Mouse (Mus musculus): ENCODE data around the gene Nipa1. TPM values are rescaled to one million over a fixed set of nuclear protein-coding genes. Genes with fewer than 3 reads are reported as not detected.

Nipa1 gene
- polyA plus RNA-seq, 3 experiments from 2014 or later, result 0.22 to 0.36 TPM; not detected in 1

DNA sequence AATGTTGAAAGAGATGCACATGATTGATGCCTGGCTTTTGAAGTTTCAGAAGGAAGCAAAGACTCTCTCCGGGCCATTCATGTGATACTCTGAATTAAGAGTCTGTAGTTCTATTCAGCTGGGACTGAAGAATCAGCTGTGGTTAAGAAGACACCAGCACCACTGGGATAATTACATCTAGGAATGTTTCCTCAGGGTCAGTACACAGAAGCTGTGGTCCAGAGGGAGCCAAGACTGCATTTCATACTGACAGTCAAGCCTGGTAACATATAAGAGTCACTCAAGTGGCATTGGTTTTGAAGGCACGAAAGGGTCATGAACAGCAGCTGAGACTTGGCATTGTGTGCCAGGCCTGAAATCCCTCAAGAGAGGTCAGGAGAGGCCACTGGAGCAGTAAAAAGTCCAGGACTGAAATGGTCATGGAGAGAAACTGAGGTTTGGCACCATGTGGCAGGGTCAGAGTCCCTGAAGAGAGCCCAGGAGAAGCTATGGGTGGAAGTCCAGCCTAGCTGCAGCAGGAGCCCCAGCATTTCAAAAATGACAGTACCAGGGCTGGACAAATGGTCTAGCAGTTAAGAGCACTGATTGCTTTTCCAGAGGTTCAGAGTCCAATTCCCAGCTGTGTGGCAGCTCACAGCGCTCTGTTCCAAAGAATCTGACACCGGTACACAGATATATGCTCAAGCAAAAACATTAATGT, 9.3 kb downstream of the Nipa1 start:
- ATAC-seq, result no peak

DNA sequence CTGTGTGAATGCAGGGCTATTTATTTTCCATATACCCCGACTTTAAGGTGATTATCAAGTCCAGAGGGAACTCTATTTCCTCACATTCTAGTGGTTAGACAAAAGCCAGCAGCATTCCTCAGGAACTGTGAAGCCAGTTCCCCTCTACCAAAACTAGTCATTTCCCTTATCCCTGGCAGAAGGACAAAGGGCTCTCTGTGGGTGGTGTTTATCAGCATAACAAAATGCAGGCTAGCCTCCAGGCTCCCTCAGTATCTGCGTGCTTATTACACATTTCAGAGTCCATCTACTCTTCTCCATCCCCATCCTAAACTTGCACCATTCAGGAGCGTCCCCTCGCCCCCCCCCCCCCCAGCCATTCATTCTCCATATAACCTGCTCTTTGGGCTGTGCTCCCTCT, 20.8 kb downstream of the Nipa1 start:
- ATAC-seq, result no peak

DNA sequence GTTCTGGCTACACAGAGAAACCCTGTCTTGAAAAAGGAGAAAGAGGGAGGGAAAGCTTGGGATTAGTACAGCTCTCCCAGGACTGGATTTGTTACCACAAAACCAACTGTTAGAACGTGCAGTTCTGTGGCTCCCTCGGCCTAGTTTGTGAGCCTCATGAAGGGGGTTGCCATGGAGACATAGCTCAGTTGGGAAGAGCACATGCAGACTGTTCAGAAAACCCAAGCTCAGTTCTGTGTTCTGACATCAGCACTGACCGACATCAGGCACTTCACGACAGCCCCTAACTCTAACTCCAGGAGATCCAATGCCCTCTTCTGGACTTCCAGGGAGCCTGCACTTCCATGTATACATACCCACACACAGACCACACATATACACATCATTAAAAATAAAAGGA, 24.7 kb downstream of the Nipa1 start:
- ATAC-seq, result no peak

DNA sequence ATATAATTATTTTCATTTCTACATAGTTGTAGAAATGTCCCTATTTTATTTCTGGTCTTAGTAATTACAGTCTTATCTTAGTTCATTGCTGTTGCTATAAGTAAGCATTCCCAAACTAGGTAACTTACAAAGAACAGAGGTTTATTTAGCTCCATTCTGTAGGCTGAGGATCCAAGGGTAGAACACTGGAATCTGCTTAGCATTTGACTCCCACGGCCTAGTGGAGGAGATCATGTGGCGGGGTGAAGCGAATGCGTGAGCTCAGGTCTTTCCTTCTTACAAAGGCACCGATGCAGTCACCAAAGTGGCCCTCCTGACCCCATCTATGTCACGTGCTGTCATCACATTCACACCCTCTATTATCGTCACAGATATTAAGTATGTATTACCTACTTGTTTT, 27.9 kb downstream of the Nipa1 start:
- no peak for ATAC-seq

DNA sequence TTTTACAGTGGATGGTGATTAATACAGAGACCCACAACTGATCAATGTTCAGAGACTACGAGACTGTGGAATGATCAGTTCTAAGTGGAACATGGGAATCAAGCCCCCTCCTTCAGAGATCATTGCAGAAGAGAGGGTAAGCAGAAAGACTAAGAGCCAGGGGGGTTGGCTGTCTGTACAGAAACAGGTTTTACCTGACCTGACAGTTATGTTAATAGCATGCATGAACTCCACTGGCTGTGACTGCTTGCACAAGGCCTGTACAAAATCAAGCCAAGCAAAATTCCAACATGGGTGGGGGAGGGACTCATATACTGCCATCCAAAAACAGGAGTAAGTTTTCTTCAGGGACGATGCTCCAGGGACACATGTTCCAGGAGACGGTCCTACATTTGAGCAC, 28.6 kb downstream of the Nipa1 start:
- ATAC-seq, result no peak

DNA sequence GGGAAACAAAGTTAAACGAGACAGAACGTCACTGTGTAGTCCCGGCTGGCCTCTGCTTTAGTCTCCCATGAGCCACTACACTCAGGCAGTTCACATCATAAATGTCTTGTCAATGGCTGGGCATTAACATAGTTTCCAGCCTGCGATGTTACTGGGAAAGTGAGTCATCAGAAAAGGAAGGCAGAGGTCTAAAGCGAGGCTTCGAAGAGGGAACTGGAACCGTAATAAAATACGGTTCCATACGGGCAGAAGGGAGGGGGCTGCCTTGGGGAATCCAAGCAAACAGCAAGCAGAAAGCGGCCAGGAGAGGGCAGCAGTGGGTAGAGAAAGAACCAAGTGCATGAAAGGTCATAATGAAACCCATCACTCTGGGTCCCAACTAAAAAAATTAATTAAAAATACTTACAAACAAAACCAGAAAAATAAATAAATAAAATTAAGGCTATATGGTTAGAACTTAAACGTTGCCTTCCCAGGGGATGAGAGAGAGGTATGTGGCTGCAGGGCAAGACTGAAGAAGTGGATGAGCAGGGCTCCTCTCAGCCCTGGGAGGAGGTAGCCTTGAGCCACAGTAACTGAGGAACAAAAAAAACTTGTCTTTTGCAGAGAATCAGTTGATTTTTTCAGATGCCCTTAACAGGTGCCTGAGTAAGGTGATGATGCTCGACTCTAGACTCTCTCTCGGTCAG, 33.1 kb downstream of the Nipa1 start:
- ATAC-seq, result peak; percentile 91

DNA sequence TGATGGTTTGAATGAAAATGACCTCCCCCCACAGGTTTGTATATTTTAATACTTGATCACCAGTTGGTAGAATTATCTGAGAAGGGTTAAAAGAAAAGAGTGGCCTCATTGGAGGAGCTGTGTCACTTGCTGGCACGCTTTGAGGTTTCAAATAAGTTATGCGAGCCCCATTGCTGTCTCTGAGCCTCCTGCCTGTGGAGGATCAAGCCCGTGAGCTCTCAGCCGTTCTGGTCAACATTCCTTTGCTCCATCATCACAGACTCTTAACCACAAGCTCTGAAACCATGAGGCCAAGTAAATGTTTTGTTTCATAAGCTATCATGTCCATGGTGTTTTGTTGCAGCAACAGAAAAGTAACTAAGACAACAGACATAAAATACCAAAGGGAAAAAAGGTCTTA, 35.0 kb downstream of the Nipa1 start:
- ATAC-seq, result no peak

DNA sequence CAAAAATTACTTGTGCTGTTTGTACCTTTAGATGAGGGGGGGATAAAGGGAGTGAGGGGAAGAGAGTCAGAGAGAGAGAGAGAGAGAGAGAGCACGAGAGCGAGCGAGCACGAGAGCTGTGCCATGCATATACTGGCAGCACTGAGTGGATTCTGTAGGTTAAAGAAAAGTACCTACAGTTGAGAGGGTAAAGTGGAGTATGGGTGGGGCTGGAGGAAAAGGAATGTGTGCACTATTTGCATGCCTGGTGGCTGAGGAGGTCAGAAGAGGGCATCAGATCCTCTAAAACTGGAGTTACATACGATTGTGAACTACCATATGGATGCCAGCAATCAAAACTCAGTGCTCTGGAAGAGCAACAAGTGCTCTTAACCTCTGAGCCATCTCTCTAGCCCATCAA, 36.6 kb downstream of the Nipa1 start:
- ATAC-seq, result no peak

DNA sequence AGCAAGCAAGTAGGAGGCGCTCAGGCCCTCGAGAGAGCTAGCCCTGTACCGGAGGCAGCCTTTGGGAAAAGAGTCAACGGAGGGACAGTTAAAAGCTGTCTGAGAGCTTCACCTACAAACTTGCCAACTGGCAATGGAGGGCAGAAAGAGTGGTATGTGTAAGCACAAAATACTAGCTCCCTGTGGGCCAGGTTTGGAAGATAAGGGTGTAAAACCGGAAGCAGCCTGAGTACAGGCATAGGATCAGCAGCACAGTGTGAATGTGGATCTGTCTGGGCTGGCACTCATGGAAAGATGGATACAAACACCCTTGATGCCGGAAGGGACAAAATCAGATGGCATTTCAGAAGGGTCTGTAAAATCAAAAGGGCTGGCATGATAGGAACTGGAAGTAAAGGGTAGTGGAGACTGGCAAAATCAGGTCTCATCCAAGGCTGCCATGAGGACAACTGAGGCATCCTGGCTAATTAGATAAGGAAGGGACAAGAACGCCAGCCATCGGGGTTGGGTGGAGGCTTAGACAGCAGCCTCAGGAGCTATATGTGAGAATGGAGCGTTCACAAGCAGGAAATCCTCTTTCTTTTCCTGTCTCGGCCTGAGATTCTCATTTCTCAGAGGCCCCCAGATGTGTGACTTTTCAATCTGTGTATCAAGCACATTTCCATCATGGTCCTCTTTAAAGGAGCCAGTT, 37.6 kb downstream of the Nipa1 start:
- no peak for ATAC-seq

DNA sequence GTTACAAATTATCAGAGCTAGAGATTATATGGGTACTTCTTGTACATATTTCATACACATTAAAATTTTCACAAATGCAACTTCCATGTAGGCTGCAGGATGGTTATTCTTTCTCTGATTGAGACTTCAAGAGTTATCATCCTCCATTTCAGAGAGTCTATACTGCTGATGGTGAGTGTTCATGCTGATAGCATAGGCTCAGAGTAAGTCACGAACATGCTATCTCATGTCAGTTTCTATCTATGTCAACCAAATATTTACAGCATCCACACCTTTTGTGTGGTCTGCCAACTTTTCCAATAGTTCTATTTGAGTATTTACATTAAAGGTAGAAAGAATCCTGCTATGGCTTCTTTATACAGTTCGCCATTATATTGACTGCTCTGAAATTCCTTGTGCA, 38.2 kb downstream of the Nipa1 start:
- no peak for ATAC-seq

DNA sequence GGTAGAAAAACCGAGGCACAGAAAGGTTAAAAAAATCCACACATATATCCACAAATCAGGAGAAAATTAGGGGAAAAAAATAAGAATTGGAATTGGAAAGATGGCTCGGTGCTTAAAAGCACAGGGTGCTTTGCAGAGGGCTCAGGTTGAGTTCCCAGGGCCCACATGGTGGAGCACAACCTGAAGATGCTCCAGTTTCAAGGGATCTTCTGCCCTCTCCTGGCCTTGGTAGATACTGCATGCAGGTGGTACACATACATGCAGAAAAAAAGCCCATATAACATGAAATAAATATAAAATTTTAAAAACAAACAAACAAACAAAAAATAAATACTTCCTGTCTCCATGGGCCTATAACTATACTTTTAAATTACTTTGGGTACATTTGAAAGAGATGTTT, 45.3 kb downstream of the Nipa1 start:
- ATAC-seq, result no peak

DNA sequence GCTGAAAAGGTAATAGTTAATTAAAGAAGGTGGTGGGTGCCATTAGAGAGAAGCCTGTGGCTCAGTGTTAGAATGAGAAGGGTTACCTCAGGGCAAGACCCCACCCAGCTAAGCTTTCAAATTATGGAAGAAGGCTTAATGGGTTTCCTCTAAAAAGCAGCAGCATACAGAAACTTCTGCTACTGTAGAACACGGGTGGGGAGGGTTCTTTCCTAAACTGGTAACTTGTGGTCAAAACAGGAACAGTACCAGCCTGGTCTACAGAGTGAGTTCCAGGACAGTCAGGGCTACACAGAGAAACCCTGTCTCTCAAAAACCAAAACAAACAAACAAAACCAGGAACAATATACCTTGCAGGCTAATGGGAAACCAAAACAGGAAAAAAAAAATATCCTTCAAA, 50.3 kb downstream of the Nipa1 start:
- no peak for ATAC-seq

DNA sequence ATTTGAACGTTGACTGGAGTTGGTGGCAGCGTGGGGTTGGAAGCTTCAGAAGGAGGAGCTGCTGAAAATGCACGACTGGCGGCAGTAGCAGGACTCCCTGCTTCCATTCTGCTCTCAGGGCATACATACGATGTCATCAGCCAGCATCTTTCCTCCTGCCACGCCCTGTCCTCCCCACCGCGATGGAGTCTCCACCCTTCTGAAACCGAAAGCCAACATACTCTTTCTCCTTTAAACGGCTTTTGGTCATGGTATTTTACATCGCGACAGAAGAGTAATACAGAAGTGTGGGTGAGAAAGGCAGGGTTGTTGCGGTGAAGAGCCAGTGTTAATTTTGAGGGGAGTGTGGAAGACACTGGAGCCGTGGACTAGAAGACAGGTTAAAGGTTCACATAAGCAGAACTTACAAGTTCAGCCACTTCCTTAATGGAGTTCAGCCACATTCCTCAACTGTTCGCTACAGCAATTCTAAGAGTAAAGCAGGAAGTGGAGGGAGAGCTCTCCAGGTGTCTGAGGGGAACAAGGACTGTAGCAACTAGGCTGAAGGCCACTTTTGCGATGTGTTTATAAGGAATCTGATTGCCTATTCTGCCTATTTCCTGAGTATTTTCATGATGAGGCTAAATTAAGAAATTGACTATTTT, 51.4 kb downstream of the Nipa1 start:
- peak; percentile 96 for ATAC-seq

DNA sequence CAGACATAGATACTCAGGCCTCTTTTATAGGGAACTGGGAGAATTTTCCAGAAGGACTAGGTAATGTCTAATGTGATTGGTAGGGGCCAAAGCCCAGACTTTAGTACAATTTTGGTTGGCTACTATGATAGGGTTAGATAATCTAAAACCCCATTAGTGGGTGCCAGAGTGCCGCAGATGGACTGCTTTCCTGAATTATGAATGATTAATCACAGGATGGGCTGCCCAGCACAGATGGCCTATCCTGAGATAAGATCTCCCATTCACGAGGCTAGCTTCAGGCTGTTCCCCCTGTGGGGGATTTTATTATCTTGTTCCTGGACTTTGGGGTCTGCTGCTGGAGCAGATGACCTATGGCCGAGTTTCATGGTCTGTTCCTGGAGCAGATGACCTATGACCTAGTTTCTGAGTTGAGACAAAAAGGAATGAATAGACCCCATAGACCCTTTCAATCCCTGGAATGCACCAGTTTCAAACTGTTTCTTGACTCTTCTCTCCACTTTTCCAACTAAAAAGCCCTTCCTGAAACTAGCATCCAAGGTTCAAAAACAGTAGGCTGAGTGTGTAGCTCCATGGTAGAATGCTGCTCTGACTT, 52.8 kb downstream of the Nipa1 start:
- ATAC-seq, result no peak

DNA sequence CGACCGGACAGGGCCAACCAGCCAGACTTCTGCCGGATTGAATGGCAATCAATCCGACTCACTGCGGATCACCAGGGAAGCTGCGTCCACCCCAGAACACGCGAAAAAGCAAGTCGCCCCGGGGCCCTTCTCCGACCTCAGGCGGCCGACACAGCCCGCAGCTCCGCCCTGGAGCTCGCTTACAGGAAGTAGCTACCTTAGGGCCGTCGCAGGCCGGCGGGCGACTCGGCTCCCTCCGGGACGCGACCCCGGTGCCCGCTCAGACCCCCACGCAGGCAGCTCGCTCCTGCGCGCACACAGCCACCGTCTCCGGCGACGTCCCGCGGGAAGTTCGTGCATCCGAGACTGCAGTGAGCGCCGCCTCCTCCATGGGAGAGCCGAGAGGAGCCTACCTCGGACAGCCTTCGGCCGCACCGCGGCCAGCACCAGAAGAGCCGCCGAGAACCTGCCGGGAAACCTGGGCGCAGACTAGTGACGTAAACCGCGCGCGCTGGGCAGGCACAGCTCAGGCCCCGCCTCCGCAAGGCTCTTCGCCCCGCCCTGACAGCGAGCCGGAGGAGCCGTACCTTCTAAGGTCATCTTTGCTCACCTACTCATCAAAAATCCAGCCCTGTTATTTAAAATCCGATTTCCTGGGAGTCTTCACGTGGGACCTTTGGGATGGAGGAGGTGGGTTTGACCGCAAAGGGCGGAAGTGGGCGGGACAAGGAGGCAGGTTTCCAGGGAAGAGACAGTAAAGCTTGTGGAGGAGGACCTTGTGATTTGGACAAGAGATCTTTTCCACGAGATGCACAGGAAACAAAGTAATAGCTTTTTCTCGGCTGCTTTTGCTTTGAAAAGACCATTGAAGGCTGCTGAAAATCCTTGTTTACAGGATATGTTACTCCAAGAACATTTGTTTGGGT, 57.5 kb downstream of the Nipa1 start, which contains the start of gene Nipa2:
Gene Nipa2 (minus strand): TSS at position 473 of the 905 bp plus-strand sequence.
- peak; percentile 84 for ATAC-seq

DNA sequence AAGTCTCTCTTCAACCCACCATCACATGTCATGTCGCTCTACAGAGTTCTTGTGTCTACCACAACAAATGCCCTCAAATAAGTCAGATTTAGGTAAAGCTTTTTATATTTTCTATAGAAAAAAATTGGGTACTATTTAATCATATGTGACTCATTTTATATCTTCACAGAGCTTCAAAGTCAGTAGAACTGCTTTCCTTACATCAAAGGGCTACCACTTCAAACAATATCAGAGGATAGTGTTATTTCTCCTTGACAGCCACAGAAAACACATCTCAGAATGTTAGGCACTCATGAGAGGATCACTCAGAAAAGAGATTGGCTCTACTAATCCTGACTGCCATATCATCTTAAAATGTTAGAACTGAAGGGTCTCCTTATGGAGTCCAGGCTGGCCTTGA, 59.2 kb downstream of the Nipa1 start:
- ATAC-seq, result peak; percentile 15

DNA sequence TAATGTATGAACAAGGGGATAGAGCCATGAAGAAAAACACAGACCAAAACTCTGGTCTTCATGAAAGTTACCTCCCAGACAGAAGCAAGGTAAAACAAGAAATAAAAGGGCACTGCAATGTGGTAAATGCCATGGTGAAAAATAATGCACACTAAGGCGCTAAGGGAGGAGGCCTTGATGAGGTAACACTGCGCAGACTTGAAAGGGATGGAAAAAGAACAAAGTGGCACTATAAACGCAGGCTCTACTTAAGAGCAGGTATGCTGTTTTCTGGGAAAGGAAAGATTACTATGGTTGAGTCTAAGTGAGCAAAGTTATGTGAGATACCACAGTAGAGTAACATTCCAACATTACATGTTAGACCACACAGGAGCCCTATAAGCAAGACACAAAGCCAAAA, 60.0 kb downstream of the Nipa1 start:
- no peak for ATAC-seq

DNA sequence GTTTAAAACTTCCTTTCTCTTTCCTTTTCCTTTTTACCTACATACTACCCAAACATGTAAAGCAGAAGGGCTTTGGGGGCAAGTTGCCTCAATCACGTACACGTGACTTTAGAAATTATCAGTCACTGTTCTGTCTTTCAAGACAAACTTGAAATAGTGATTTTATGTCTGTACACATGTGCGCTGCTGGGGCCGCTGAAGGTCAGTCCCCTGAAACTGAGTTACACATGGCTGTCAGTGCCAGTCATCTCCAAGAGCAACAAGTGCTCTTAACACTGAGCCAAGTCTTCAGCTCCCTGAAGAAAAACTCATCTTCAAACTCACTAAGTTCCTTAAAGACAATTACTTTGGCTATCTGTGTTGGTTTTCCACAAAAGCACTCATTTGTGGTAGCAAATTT, 61.8 kb downstream of the Nipa1 start:
- ATAC-seq, result no peak

DNA sequence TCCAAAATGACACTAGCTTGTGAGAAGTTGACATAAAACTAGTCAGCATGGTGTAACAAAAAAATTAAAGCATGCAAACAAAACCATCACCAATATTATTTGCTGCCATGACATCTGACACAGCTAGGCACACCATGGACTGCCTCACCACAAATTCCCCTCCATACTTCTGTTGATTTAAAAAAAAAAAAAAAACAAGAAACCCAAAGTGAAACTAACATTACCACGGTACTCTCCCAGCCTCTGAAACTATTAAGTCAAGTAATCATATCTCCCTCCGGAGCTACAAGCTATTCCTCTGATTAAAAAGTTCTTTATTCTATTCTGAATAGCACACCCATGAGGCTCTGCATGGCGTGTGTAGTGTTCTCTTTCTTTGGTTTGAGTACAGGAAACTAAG, 62.6 kb downstream of the Nipa1 start:
- peak; percentile 58 for ATAC-seq

DNA sequence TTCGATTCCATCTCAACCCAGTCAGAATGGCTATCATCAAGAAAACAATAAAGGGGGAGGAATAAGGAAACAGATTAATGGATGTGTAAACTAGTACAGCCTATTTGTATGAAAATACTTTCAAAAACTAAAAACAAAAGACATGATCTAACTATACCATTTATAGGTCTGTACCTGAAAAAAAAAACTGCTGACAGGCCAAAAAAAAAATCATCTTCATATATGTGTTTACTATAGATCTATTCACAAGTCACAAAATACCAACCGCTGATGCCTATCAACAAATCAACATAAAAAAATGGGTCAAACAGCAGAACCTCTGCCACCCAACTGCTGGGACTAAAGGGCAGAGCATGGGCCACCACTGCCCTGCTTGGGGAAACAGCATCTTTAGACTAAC, 63.7 kb downstream of the Nipa1 start:
- ATAC-seq, result no peak

DNA sequence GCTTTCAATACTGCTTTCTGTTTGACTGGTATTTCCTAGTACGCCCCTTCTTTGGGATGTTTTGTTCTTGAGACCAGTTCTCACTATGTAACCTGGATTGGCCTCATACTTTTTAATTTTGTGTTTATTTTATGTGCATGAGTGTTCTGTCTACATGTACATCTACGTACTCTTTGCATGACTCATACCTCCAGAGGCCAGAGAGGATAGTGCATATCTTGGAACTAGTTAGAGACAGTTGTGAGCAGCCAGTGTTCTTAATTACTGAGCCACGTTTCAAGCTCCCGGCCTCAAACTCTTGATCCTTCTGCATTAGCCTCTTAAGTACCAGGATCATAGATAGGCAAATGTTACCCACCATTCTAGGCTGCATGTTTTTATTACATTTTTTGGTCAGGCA, 81.4 kb downstream of the Nipa1 start:
- no peak for ATAC-seq

DNA sequence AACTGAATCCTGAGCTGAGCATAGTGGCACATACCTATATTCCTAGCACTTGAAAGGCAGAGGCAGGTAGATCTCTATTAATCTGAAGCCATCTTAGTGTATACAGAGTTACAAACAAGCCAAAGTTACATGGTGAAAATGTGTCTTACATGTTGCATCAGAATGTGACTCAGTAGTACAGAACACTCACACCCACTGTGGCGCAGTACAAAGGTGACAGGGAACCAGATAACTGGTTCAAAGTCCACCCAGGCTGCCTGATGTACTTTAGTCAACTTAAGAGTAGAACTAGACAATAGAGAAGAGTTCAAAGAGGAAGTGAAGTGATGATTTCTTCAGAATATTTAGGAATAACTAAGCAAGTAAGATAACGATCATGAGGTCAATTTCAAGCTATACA, 84.7 kb downstream of the Nipa1 start:
- no peak for ATAC-seq
